Mouse (Mus musculus) v-Abl transformed pro-B cells (cell line): ENCODE results near the gene Cyp2ab1.

Experiments
- in situ Hi-C, 2 experiments: fragments of 400-800 bp; cut with MboI; formaldehyde crosslinking; loops; one replicate each; pipeline ENCODE4 v1.15.1; 2025; ENCODE audit not compliant: unreplicated experiment in 2 of 2

The Cyp2ab1 gene

DNA sequence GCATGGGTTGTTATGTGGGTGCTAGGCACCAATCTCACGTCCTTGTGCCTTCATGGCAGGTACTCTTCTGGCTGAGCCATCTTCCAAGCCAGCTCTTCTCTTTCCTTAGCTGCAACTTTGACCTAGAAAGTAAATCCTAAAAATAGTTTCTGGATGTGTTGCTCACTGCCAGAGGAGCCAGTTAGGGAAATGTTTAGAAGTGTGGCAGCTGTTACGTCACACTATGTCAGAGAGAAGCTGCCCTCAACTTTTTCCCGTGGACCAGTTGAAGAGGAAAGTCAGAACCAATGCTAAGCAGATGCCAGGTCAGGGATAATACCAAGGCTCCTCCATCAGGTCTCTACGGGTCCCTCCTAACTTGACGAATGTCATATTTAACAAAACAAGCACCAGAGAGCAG lies 45.8 kb downstream of the Cyp2ab1 start:
- in situ Hi-C loops: no loop called here

DNA sequence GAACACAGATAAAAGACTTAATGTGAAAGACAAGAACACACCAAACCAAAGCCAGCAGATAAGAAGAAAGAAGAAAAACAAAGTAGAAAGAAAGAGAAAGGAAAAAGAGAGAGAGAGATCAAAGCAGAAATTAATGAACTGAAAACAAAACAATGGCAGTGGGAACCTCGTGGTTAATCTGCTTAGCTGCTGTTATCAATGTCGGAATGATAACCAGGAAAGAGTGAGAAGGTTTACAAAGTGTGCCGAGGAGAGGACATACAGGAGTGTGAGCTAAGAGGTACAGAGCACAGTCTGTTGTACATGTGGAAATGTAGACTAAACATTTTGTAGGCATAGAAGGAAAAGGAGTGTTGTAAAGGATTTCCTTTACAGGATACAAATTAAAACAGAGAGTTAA lies 52.2 kb downstream of the Cyp2ab1 start:
- in situ Hi-C loops: no loop called here

DNA sequence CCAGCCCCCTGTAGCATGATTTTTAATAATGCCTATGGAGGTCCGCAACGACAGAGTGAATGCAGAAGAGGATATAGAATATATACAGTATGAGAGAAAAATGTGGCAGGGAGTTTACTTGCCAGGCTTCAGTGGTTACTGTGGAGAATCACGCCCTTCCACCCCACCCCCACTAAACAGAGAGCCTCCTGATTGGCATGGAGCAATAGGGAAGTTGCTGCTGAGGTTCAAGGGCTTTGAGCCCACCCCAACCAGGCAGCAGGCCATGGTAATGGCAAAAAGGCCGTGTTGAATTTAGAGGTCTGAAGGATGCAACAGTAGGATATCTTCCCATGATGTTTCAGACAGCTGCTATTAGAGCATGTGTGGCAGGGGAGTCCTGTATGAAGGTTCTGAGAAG lies 53.9 kb downstream of the Cyp2ab1 start:
- in situ Hi-C loops: no loop called here

DNA sequence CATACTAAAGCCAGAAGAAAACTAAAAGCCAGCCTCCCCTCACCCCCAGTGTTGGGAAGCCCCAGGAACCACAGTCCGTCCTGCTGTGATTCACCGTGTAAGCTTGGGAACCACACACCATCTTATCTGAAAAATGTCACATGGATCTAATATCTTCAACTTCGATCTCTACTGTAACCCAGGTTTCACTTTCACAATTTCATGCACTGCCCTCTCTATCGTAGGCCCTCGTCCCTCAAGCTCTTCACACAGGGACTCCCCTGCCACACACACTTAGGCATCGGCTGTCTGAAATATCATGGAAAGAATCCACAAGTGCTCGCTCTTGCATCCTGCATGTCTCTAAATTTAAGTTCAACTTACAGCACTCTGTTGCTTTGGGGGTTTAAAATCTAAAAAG lies 60.1 kb downstream of the Cyp2ab1 start:
- in situ Hi-C loops: no loop called here
